Mouse (Mus musculus): ENCODE data around the gene Scgb1b12.
"Not testable (repeated sequence)": the region's sequence is repeated elsewhere in the genome, so short reads cannot be mapped to it uniquely, and the experiment has no call there.

Gene Scgb1b12

DNA sequence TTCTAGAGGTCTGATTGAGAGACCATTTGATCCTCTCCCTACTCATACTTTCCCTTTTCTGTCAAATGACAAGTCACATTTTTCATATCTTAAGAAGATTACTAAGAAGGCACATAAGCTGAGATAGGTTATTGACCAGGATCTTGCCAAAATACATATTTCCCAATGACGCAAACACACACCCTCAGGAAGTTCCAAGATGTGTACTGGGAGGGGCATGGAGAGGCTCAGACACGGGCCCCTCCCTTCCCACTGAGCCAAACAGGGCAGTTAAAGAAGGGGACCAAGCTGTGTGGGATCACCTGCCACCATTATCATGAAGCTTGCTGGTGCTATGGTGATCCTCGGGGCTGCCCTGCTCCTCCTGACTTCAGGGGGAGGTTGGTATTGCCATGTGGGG, at the start of gene Scgb1b12:
Gene Scgb1b12, plus strand, starts transcription at position 301 of the 400 bp plus-strand sequence.
- not testable (repeated sequence) for DNase-seq (ENCODE audit: low spot score)

- DNase-seq (ENCODE audit: low spot score): not testable (repeated sequence)
These were observed 6.8 kb upstream of the Scgb1b12 start, which contains the start of gene Scgb2b12 for GRCm38 (mm10) chr7:32327145-32327544. TSS of gene Scgb2b12 (minus strand) at chr7:32327245.

Measured in ovary, adult 18-20 months (tissue).